Mouse (Mus musculus) spleen, postnatal 4 days (tissue): ENCODE measurements at regions not wholly inside any gene's neighbourhood (a gene's known extent, or its start where the extent isn't known, plus 50 kb on each side); places are given as distances from the start of the nearest gene placed in this dataset.
"Not testable (repeated sequence)": the region's sequence is repeated elsewhere in the genome, so short reads cannot be mapped to it uniquely, and the experiment has no call there.

Experiments used
- DNase-seq, 2 experiments: peaks; one replicate each; pipeline ENCODE4 v3.0.0; 2022; ENCODE audit warnings: low spot score in 2 of 2

- not testable (repeated sequence) for DNase-seq
Measured at GRCm38 (mm10) chrX:19341231-19342007, 139.7 kb downstream of the Tex13c3 start.

- no peak for DNase-seq
Measured at GRCm38 (mm10) chrX:19313286-19313685, 167.8 kb downstream of the Tex13c3 start.

GRCm38 (mm10) chrX:19311809-19312559 lies 169.1 kb downstream of the Tex13c3 start:
- DNase-seq = no peak

- DNase-seq = no peak
Measured at GRCm38 (mm10) chrX:19311377-19311776, 169.7 kb downstream of the Tex13c3 start.

GRCm38 (mm10) chrX:19288171-19288570 lies 192.9 kb downstream of the Tex13c3 start:
- no peak for DNase-seq

GRCm38 (mm10) chrX:19286431-19286830 lies 194.7 kb downstream of the Tex13c3 start:
- DNase-seq = no peak

- no peak for DNase-seq
Measured at GRCm38 (mm10) chrX:19285773-19286172, 195.3 kb downstream of the Tex13c3 start.

GRCm38 (mm10) chrX:19283078-19283477 lies 198.0 kb downstream of the Tex13c3 start:
- no peak for DNase-seq

GRCm38 (mm10) chrX:19264237-19264636 lies 216.9 kb downstream of the Tex13c3 start:
- no peak for DNase-seq

- DNase-seq = peak in 1 of 2 experiments; percentile 13
Measured at GRCm38 (mm10) chrX:19246777-19247619, 234.1 kb downstream of the Tex13c3 start.

GRCm38 (mm10) chrX:19237738-19238261 lies 243.3 kb downstream of the Tex13c3 start:
- DNase-seq = peak; percentile 56 to 78

- DNase-seq = peak; percentile 18 to 67
Measured at GRCm38 (mm10) chrX:19237048-19237737, 243.9 kb downstream of the Tex13c3 start.

- DNase-seq = no peak
Measured at GRCm38 (mm10) chrX:19235449-19235848, 245.7 kb downstream of the Tex13c3 start.

GRCm38 (mm10) chrX:19231823-19232222 lies 249.3 kb downstream of the Tex13c3 start:
- DNase-seq = no peak

GRCm38 (mm10) chrX:19223336-19223735 lies 257.8 kb downstream of the Tex13c3 start:
- no peak for DNase-seq

GRCm38 (mm10) chrX:19220785-19221496 lies 260.2 kb downstream of the Tex13c3 start:
- no peak for DNase-seq

GRCm38 (mm10) chrX:19219727-19220126 lies 261.4 kb downstream of the Tex13c3 start:
- DNase-seq = peak in 1 of 2 experiments; percentile 14

GRCm38 (mm10) chrX:19219301-19219700 lies 261.8 kb downstream of the Tex13c3 start:
- DNase-seq = no peak

- DNase-seq = no peak
Measured at GRCm38 (mm10) chrX:19206420-19206819, 274.7 kb downstream of the Tex13c3 start.

GRCm38 (mm10) chrX:19202542-19202941 lies 278.6 kb downstream of the Tex13c3 start:
- DNase-seq = no peak
